Mouse (Mus musculus) kidney, adult 8-10 months (tissue): Measurements from ENCODE around the gene Btnl1.
A peak's percentile ranks its signal among the peaks of the same experiment; 100 is the strongest.

Source experiments
- DNase-seq, 2 experiments: peaks; one replicate each; pipeline ENCODE4 v3.0.0; 2022

Gene Btnl1

DNA sequence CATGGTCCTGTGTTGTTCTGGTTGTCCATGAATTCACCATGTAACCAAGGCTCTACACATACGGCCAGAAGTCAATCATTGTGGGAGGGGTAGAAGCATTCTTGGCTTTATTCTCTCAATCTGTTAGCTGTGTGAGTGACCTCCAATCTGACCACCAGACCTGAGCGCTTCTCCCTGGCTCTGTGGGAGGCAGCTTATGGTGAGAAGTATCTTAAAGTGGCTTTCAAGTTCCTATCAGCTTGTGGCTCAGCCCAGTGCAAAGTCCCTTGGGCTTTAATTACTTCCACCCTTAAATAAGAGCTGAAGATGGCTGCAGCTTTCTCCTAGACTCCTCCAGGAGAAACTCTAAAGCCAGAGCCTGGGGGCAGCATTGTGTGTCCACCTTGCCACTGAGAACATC, at the start of gene Btnl1:
Btnl1 (plus strand) TSS at position 286 of the 400 bp plus-strand sequence.
- DNase-seq, result no peak

DNA sequence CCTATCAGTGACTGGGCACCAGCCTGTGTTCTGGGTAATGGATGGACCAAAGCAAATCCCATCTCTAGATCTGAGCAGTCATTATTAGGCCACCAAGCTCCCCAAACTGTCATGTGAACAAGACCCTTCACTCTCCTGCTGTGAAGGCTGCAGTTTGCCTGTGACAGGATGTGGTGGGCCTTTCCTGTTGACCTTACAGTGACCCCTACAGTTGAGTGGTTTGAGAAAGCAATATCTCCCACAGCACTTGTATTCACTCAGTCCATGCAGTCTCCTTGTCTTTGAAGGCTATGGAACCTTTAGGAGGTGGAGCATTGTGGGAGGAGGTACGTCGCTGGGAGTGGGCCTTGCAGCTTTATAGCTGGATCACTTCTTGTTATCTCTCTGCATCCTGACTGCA, 47.1 kb upstream of the Btnl1 start:
- no peak for DNase-seq

DNA sequence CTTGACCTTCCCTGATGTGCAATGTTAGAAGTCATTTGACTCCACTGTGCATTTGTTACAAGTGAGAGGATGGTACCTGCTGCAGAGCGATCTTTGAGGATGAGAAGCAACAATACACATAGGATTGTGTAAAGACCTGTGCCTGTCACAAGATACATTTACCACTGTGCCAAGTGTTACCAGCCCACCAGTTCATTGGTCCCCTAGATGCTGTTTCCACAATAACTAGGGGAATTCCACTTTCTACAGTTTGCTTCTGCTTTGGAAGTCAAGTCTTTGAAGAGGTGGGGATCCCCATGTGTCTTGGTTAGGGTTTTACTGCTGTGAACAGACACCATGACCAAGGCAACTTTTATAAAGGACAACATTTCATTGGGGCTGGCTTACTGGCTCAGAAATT, 45.7 kb upstream of the Btnl1 start:
- DNase-seq, result no peak

DNA sequence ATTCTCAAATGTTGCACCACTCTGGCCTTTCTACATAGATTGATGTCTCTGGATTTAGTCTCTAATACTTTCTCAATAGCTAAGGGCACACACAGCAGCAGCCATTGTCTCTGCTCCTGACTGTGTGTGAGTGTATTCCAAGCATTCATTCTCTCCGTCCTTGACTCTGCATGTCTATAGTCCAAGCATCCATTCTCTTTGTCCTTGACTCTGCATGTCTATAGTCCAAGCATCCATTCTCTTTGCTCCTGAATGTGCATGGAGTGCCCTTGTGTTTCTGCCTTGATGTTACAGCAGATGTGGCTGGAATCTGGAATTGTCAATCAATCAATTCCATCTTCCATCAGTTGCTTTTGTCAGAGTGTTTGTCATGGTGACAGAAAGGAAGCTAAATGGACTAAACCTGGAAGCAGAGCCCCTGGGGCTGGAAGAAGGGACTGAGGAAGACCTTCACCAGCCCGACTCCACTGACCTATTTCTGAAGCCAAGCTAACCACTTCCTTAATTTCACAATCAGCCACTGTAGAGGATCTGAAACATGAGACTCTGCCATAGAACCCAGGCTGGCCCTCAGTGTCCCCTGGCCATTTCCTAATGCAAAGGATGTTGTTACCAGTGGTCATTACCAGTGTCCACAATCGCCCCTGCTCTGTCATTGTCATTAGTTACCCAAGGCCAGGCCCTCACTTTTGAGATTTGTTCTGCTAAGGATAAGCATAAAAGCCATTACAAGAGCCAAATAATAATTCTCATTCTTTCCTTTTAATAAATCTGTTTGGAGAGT, 36.1 kb upstream of the Btnl1 start:
- DNase-seq, result no peak

DNA sequence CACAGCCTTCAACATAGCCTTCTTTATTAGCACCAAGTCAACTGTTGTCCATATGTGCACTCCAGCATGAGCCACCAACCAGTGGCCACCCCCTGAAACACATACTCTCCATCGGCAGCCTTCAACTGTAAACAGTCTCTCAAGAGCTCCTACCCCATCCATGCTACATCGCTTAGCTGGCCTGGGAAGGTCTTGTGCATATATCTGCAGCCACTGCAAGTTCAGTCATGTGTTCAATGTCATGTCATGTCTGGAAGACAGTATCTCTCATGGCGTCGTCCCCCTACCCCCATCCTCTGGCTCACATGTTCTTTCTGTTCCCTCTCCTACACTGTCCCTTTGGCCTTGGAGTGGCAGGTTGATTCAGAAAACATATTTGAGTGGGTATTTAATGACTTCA, 32.0 kb upstream of the Btnl1 start:
- DNase-seq, result no peak

DNA sequence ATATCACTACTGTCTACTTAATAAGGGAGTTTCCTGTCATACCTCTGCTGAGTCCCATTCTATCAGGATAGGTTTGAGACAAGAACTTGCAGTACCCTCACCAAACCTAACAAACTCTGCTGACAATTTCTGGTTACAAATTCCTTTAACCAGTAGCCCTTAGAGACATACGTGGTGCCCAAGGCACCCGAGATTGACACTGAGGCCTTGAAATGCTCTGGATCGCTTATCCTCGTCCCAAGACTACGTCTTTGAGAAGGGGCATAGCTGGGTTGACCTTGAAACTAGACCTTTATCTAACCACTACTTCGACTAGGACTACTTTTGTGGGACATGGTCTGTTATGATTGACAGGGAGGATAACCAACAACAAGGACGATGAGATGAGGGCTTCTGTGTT, 31.4 kb upstream of the Btnl1 start:
- no peak for DNase-seq

DNA sequence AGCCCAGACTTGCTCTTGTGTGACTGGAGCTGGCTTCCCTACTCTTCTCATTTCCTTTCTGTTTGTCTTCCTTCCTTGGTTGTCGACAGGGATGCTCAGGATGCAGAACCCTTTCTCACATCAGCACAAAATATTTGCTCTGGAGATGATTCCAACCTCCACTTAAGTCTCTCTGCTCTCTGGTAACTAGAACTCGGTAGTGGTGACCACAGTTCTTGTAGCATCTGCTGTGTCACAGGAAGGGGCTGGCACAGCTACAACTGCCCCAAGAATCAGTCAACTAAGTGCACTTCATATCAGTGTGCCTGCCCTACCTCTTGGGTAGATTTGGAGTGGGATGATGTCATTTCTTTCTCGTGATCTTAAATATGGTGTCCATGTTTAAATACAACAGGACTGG, 30.9 kb upstream of the Btnl1 start:
- DNase-seq, result no peak

DNA sequence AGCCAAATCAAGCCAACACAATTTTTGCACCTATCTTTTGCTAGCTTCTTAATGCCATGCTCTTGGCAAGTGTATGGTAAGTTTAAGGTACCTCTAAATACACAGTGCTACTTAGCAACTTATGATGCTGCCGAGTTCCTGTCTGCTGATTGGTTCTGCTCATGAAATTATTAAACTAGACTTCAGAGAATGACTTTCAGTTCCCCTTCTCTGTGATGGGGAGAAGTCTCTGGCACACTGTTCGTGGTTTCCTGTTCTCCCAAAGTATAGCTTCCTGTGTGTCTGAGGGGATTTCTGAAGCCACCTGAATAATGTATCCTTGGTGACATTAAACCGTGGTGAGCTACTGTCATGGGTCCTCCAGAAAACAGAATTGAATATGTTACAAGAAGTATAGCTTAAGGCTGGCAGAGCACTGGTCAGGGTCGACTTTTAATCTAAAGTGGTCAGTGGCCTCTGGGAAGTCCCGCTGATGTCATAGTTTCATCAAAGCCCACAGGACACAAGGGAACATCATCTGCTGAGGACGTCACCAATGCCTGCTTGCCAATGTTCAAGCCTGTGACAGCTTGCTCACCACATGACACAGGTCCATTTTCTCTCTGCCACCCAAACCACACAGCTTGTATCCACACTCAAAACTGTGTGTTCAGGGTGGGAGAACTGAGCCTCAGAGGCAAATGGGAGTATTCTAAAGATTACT, 29.2 kb upstream of the Btnl1 start:
- DNase-seq, result peak; percentile 29 to 68

DNA sequence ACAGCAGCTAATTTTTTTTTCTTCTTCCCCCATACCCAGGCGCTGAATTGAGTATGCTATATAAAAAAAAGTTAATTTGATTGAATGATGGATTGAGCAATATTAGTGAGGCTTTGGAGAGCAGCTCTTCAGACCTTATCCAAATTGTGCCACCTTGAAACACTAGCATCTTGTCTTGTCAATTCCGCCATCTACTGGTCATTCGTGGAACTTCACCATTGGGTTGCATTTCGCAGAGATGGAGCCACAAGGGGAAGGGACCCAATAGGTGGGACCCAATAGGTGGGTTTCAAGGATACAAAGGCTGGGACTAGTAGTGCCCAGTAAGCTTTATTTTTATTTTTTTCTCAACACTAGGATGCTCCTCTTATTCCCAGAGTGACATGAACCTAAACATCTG, 27.5 kb upstream of the Btnl1 start:
- DNase-seq, result peak; percentile 29 to 82

DNA sequence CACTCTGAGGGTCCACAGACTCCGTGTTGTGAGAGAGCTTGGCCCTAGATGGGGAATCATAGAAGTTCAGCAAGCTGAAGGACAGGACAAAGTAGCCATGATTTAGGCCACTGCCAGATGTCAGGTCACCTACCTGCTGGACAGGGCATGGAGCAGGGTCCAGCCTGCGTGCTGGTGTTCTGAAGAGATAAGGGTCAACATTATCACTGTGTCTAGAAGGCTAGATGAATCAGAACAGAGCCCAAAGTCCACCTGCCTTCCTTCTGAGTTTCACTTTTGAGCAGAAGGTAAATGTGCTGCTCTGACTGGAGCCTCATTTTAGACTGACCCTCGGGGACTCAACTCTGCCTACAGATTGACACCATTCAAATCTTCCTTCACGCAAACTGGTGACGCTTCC, 22.4 kb upstream of the Btnl1 start, which contains the start of gene Btnl2:
Btnl2 (plus strand) TSS at position 284 of the 400 bp plus-strand sequence.
- no peak for DNase-seq

DNA sequence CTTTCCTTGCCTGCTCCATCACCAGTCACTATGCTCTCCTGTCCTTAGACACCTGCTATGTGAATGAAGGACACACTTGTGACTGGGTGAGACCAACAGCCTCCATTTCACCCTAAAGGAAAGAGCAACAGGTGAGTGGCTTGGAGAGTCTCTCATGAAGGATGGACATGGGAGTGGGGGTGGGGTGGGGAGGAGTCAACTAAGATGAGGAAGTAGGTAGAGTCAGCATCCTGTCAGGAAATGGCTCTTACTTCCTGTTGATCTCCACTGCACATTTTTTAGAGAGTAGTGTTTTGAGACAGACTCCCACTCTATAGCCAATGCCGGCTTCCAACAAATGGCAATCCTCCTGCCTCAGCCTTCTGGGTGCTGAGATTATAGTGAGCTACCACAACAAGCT, 22.0 kb upstream of the Btnl1 start:
- DNase-seq, result no peak

DNA sequence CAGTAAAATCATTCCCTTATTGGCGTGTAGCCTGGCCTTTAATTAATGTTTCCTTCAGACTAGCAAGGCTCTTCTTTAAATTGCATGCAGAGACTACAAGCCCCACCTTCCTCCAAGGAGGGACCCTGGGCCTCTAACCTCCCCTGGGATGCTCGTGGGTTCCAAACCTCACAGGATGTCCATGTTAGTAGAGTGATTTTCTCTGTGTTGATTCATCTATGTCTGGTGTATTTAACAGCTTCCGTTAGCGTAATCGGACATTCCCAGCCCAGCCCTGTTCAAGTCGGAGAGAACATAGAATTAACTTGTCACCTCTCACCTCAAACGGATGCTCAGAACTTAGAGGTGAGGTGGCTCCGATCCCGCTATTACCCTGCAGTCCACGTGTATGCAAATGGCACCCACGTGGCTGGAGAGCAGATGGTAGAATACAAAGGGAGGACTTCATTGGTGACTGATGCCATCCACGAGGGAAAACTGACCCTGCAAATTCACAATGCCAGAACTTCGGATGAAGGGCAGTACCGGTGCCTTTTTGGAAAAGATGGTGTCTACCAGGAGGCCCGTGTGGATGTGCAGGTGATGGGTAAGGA, 13.9 kb upstream of the Btnl1 start:
- DNase-seq, result no peak

DNA sequence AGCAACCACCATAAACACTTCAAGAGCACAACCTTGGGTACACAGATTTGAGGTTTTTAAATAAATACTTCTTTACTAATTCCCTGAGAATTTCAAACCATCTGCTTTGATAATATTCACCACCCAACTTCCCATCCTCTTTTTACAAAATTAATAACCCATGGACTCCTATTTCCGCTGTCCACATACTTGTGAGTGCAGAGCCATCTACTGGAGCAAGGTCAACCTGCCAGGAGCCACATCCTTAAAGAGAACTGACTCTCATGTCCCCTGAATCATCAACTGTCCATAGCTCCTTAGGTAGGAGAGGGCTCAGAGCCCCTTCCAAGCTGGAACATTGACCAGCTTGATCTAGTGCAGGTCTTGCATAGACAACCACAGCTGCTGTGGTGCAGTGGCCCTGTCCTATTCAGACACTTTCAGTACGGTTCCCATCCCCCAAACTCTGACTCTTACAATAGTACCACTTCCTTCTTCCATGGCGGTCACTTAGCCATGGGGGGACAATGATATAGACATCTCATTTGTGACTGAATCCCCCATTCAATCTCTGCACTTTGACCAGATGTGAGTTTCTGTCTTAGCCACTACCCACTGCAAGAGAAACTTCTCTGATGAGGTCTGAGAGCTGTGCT, 13.1 kb upstream of the Btnl1 start:
- no peak for DNase-seq

DNA sequence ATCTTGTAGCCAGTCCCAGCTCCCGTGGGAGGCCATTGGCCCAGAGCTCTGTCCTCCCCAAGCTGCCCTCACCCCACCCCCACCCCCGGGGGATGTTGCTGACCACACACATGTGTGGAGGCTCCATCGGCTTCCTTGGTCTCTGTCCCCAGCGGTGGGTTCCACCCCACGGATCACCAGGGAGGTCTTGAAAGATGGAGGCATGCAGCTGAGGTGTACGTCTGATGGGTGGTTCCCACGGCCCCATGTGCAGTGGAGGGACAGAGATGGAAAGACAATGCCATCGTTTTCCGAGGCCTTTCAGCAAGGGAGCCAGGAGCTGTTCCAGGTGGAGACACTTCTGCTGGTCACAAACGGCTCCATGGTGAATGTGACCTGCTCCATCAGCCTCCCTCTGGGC, 11.9 kb upstream of the Btnl1 start:
- DNase-seq, result no peak

DNA sequence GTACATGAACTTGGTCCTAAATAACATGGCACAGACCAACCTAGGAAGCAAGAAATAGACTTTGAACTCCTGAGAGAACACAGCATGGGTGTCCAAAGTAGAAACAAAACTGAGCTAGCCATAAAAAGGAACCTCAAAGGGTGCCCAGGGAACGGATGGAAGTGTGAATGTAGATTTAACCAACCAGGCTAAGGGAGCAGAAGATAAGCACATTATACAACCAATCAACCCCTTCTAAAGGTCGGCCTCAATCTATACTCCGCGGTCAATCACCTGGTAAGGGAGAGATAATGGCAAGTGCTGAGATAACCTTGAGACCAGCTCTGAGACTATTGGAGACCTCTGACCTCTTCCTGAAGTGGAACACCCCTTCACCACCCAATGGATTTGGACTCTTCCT, 6.4 kb upstream of the Btnl1 start:
- DNase-seq, result no peak

DNA sequence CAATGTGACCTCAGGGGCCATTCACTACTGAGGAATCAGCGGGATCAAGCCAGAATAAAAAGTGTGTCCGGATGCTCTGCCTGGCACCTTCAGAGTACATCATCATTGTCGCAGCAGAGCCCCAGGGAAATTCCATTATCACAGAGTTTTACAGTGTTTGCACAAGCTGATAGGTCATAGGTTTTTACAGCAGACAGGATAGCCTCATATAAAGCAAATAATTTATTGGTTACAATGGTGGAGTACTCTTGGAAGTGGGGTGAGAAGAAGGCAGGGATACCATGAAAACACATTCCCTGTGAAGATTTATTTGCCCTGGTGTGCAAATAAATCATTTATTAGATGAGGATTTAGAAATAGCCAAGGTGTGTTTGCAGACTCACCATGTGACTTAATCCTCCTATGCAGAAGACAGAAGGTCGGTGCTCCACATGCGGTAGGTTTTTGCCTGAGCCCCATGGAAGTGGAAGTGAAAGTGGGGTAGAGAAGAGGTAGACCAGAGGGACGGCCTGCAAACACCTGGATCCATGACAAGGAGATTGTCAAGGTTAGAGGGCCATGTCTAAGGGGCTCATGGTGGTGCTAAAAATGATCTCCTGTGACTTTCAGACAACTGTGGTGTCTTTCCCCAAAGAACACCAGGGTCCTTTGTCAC, 3.8 kb upstream of the Btnl1 start:
- DNase-seq, result no peak

DNA sequence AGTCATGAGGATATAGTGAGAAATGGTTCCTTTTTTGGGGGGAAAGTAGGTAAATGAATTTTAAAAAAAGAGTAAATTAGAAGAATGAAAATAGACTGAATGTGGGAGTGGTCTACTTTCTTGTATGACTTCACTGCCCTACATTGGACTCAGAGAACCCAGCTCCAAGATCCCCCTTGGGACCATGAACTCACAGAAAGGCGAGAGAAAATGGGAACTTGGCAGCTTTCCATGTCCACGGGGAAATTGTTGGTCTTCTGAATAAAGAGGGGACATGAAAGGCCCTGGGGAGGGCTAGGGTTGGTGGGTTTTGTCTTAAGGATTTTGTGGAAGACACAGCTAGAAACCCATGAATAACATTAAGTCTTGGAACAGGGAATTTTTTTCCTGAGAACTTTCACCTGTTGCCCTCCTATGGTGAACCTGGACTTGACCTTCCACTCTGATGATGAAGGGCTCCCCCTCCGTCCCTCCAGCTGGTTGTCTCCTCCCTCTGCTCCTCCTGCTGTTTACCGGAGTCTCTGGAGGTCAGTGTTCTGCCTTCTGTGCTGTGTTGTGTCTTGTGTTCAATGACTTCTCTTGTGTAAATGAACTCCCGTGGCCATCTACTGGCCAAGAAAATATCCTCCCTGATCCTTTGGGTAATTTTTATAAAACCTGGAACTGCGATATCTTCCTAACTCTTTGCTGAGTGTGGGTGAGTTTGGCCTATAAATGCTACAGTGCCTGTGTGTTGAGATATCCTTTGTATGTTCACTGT, 698 bp downstream of the Btnl1 start:
- DNase-seq, result no peak

DNA sequence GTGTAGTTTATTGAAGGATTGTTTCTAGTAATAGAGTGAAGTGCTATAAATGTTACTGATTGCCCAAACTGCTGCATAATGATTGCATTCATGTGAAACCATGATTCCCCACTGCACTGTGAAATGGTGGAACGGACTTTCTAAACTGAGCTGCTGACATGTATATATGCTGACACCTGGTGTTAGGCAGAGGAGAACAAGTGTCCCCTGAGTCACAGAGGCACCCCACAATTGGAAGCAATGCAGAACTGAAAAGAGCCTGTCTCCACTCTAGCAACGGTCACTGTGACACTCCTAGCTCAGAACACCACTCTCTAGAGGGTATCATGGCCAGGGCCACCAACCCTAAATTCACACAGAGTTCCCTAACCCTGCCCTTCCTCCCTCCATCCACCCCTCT, 1.8 kb downstream of the Btnl1 start:
- no peak for DNase-seq

DNA sequence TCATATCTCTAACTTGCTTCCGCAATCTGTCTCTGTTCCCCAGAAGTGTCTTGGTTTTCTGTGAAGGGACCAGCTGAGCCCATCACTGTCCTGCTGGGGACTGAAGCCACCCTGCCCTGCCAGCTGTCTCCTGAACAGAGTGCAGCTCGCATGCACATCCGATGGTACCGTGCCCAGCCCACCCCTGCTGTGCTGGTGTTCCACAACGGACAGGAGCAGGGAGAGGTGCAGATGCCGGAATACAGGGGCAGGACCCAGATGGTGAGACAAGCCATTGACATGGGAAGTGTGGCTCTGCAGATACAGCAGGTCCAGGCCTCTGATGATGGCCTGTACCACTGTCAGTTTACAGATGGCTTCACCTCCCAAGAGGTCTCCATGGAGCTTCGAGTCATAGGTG, 2.5 kb downstream of the Btnl1 start:
- DNase-seq, result no peak

DNA sequence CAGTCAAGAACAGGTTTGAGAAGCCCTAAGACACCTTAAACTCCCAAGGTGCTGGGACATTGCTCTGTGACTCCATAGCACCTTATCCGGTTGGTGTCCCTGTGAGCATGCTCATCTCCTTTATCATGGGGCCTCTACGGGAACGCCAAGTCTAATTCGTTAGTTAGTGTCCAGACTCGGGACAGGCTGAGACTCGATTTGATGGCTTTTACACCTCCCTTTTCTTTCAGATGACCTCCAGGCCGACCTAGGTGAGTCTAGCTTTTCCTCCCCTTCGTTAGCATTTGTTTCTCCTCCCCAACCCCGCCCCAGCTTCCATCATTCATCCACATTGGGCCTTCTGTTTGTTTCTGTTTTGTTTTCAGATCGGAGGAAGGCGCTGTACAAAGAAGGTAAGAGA, 4.9 kb downstream of the Btnl1 start:
- DNase-seq, result no peak

DNA sequence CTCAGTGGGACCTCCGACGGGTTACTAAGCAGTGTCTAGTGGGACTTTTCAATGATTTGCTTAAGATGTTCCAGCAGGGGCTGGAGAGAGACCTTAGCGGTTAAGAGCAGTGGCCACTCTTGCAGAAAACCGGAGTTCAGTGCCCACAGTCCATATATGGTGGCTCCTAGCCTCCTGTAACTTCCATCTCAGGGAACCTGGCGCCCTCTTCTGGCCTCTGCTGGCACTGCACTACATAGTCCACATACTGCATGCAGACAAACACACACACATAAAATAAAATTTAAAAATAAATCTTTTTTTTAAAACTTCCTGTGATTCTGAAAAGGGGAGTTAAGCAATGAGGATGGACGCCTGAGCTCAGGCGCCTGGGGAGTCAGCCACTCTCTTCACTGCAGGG, 6.3 kb downstream of the Btnl1 start:
- DNase-seq, result no peak

DNA sequence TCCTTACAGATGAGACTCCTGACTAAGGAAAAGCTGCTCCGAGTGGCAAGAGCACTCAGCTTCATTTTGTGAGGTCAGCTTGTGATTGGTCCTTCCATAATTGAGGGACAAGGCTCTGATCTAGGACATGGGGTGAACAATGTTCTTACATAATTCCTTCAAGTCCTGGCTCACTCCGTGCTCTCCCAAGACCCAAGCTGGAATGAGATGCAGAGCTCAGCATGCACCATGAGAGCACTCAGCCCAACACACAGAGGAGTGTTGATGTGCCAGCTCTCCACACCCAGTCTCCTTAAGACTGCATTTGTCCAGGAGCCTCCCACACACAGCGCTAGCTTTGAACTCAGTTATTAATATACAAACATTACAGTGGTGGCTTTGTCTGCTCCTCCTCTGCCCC, 7.8 kb downstream of the Btnl1 start:
- no peak for DNase-seq
